Mouse (Mus musculus) spleen, postnatal 0 days (tissue): ENCODE results near the gene Ccdc153. TPM values are rescaled to one million over a fixed set of nuclear protein-coding genes. Genes with fewer than 3 reads are reported as not detected.

Experiments used
- polyA plus RNA-seq: library from polyadenylated mRNA; unstranded; fragments of >200 nt; fragmentation: Nextera tagmentation; extraction: Ambion mirVana; gene quantifications from 2 replicates; pipeline ENCODE4 v1.2.1, GENCODE M21; 2015

Gene Ccdc153
- not detected in 2 replicates for polyA plus RNA-seq

GRCm38 (mm10) chr9:44240399-44240798, at the start of gene Ccdc153:
Gene Ccdc153 (plus strand): TSS chr9:44240676.

GRCm38 (mm10) chr9:44233802-44234478, 6.5 kb upstream of the Ccdc153 start, which contains the start of gene Cbl:
Gene Cbl (minus strand): TSS chr9:44234049.

GRCm38 (mm10) chr9:44251314-44251713, 10.8 kb downstream of the Ccdc153 start, which contains the start of gene Pdzd3:
Gene Pdzd3 (minus strand): TSS chr9:44251471.

GRCm38 (mm10) chr9:44268432-44268831, 28.0 kb downstream of the Ccdc153 start, which contains the start of gene Nlrx1:
Gene Nlrx1 (minus strand): TSS chr9:44268599.

GRCm38 (mm10) chr9:44288076-44288958, 47.8 kb downstream of the Ccdc153 start, which contains the start of gene Abcg4:
Gene Abcg4 (minus strand): TSS chr9:44288615.

Other genes starting within 250 kb of the Ccdc153 start
- 1.4 and 2.7 TPM in 2 replicates for gene Thy1, start 197.3 kb upstream of the Ccdc153 start, polyA plus RNA-seq
- gene Usp2, start 173.7 kb upstream of the Ccdc153 start, polyA plus RNA-seq, result 3.2 and 4.1 TPM in 2 replicates
- not detected in 2 replicates for gene Mfrp, start 138.9 kb upstream of the Ccdc153 start, polyA plus RNA-seq
- gene C1qtnf5, start 133.4 kb upstream of the Ccdc153 start, polyA plus RNA-seq, result 2.2 and 3.0 TPM in 2 replicates
- gene Gm49380, start 127.2 kb upstream of the Ccdc153 start, polyA plus RNA-seq, result 0.05 TPM in 2 replicates
- 36.8 and 41.0 TPM in 2 replicates for gene Rnf26, start 127.2 kb upstream of the Ccdc153 start, polyA plus RNA-seq
- gene Mcam, start 106.2 kb upstream of the Ccdc153 start, polyA plus RNA-seq, result 12.6 and 12.7 TPM in 2 replicates
- 8.3 and 9.9 TPM in 2 replicates for gene Cbl, start 6.6 kb upstream of the Ccdc153 start, polyA plus RNA-seq
- 0.33 TPM in 1 of 2 replicates, not detected in the other for gene Pdzd3, start 10.8 kb downstream of the Ccdc153 start, polyA plus RNA-seq
- gene Nlrx1, start 27.9 kb downstream of the Ccdc153 start, polyA plus RNA-seq, result 6.4 and 7.7 TPM in 2 replicates
- gene Abcg4, start 47.9 kb downstream of the Ccdc153 start, polyA plus RNA-seq, result 13.3 and 15.8 TPM in 2 replicates
- gene Hinfp, start 65.0 kb downstream of the Ccdc153 start, polyA plus RNA-seq, result 12.2 TPM in 2 replicates
- 5.4 TPM in 2 replicates for gene C2cd2l, start 79.6 kb downstream of the Ccdc153 start, polyA plus RNA-seq
- gene Dpagt1, start 85.3 kb downstream of the Ccdc153 start, polyA plus RNA-seq, result 18.9 and 19.9 TPM in 2 replicates
- gene H2afx, start 94.0 kb downstream of the Ccdc153 start, polyA plus RNA-seq, result 271 and 276 TPM in 2 replicates
- 1,115 and 1,341 TPM in 2 replicates for gene Hmbs, start 103.6 kb downstream of the Ccdc153 start, polyA plus RNA-seq
- gene Vps11, start 121.0 kb downstream of the Ccdc153 start, polyA plus RNA-seq, result 16.5 and 16.6 TPM in 2 replicates
- 6.7 and 7.2 TPM in 2 replicates for gene Hyou1, start 138.8 kb downstream of the Ccdc153 start, polyA plus RNA-seq
- 15.2 and 16.5 TPM in 2 replicates for gene Slc37a4, start 156.2 kb downstream of the Ccdc153 start, polyA plus RNA-seq
- gene Rps25, start 166.5 kb downstream of the Ccdc153 start, polyA plus RNA-seq, result 2,459 and 2,595 TPM in 2 replicates
- 81.6 and 85.2 TPM in 2 replicates for gene Trappc4, start 166.9 kb downstream of the Ccdc153 start, polyA plus RNA-seq
- gene Ccdc84, start 177.9 kb downstream of the Ccdc153 start, polyA plus RNA-seq, result 21.0 and 22.3 TPM in 2 replicates
- gene Foxr1, start 200.5 kb downstream of the Ccdc153 start, polyA plus RNA-seq, result 0.22 and 0.30 TPM in 2 replicates
- not detected in 2 replicates for gene Upk2, start 214.3 kb downstream of the Ccdc153 start, polyA plus RNA-seq
- gene Bcl9l, start 242.1 kb downstream of the Ccdc153 start, polyA plus RNA-seq, result 3.3 and 4.7 TPM in 2 replicates